Mouse (Mus musculus) gastrocnemius, adult 18-20 months (tissue): ENCODE measurements at regions not wholly inside any gene's neighbourhood (a gene's known extent, or its start where the extent isn't known, plus 50 kb on each side); places are given as distances from the start of the nearest gene placed in this dataset.
"Not testable (repeated sequence)": the region's sequence is repeated elsewhere in the genome, so short reads cannot be mapped to it uniquely, and the experiment has no call there.

Experiments used
- DNase-seq: peaks from one replicate; pipeline ENCODE4 v3.0.0; 2021; ENCODE audit warnings: low spot score

DNA sequence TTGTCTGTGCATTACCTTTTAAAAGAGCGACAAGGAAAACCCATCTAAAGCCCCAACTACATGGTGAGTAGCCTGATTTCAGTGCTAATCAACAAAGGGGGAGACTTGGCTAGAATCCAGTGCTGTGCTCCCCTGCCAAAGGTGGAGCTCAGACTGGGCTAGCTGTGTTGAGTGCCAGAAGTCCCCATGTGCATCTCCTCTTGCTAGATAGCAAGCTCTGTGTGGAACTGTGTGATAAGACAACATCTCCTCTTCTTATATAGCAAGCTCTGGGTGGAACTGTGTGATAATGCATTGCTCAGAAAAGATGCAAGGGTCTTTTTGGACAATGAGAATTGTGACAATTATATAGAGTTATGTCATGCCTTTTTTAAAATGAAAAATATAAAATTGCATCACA lies 741.4 kb downstream of the Adam6a start:
- no peak for DNase-seq

DNA sequence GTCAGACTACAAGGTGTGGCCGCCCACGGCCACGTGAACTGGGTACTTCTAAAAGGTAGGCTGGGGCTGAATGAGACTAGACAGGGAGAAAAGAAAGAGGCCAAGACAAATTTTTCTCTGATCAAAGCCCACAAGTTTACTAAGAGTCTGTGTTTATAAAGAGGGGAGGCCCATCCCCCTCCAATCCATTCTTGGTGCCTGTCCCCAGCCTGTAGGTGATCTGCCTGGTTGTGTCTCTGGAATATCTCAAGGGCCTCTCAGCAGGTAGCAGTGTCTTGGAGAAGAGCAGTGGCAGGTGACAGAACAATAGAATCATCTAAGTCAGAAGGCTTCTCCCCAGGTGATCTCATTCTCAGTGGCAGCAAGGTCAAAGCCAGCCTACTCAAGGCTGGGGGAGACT lies 743.3 kb downstream of the Adam6a start:
- no peak for DNase-seq

DNA sequence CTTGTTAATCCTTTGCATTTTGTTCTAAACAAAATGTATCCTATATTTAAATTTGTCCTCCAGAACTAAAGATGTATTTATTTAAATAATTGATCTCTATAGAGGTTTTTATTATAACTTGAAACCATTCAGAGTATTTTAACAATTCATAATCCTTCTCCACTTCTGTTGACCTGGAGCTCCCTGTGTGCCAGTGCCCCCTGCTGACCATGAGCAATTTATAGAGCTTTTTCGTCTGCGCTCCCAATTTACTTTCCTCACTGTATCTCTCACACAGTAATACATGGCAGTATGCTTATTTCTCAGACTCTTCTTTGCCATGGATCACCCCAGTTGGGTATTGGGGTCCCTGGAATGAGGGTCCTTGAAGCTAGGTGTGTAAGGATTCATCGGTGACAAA lies 747.4 kb downstream of the Adam6a start:
- no peak for DNase-seq

DNA sequence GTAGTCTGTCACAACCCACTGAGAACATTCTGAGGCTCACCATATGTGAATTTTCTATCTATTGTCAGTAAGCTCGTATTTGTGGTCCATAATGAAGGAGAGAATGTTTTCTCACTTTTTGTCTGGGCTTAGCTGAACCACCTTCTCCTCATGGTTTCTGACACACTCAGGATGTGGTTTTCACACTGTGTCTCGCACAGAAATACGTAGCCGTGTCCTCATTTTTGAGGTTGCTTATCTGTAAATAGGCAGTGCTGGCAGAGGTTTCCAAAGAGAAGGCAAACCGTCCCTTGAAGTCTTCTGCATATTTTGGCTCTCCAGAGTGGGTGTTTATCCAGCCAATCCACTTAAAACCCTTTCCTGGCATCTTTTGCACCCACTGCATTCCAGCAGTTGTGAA lies 756.1 kb downstream of the Adam6a start:
- DNase-seq: no peak

DNA sequence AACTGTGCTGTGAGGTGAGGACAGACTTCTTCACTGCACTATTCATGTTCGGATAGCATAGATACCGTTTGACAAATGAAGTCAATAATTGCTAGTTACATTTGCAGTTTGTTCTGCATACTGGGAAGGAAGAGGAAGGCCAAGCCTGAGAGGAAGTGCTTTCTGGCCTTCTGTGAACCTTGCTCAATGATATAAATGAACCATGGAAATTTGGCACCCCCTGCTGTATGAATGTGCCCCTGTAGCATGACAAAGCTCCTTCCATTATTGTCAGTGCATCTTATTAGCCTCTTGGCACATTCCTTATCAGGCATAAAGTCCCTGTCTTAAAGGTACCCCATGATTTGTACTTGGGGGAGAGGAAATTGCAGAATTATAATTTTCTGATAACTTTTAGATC lies 758.0 kb downstream of the Adam6a start:
- DNase-seq: no peak

DNA sequence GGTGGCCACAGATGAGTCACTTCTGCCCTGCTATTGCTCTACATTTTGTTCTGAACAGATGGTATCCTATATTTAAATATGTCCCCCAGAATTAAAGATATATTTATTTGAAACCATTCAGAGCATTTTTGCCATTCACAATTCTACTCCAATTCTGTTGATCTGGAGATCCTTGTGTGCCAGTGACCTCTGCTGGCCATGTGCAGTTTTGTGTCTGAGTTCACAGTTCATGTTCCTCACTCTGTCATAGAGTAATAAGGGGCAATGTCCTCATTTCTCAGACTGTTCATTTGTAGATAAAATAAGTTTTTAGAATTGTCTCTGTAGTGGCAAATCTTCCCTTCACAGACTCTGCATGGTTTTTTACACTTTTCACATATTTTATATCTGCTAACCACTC lies 788.8 kb downstream of the Adam6a start:
- DNase-seq: no peak

DNA sequence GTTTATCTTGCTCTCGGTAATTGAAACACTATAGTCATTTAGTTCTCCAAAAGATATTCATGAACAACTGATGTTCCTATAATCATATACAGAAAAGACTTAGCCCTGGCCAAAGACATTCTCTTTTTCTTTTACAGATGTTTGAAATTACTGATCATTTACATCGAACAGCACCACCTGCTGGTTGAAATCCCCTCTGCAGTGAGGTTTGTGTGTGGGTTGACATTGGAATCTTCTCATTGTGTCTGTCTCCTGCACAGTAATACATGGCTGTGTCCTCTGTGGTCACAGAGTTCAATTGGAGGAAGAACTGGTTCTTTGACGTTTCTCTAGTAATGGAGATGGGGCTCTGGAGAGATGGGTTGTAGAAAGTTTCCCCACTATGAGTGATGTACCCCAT lies 822.6 kb downstream of the Adam6a start:
- no peak for DNase-seq

DNA sequence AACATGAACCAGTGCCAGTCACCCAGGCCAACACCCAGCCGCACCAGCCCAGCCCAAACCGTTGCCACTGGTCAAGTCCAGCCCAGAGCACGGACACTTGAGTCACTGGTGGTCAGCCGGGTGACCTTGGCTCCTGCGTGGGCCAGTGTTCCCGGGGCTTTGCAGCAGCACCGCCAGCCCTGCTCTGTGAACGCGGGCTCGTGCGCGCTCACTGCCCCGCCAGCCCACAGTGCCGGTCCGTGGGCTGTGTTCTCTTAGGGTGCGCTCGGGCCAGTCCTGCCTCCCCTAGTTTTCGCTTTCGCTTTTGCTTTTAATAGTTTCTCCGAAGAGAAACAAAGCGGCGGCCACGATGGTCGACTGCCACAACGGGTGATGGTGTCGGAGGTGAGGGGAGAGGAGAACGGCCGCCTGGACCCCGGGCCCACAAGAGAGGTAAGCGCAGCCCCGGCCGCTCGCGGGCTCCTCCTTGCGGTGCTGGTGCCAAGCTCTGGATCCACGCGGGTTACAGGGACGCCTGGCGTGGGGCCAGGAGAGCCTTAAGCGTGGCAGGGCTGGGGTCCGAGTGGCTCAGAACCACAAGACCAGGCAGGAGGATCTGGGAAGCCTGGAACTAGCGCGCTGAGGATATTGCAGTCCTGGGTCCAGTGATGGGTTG lies 835.1 kb downstream of the Adam6a start:
- peak; percentile 5 for DNase-seq

DNA sequence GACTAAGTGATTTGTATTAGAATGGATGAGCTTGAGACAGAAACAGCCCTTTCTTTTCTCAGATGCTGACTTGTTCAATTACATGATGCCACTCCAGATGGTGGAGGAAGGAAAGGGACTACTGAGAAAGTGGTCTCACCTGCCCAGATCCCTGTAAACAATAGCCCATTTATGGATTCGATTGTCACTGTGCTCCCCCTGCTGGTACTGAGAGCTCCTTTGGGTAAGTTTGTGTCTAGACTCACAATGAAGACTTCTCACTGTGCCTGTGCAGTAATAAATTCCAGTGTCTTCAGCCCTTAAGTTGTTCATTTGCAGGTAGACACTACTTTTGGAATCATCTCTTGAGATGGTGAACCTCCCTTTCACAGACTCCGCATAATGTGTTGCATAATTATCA lies 847.7 kb downstream of the Adam6a start:
- no peak for DNase-seq

DNA sequence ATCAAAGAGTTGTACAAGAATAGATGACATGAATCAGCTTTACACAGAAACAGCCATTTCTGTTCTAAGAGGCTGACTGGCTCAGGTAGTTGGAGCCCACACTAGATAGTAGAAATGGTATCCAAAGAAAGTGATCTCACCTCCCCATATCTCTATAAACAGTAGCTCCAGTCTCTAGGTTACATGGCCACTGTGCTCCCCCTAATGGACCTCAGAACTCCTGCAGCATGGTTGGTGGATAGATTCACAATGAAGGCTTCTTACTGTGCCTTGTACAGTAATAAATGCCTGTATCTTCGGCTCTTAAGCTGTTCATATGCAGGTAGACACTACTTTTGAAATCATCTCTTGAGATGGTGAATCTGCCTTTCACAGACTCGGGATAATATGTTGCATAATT lies 862.5 kb downstream of the Adam6a start:
- DNase-seq: no peak

DNA sequence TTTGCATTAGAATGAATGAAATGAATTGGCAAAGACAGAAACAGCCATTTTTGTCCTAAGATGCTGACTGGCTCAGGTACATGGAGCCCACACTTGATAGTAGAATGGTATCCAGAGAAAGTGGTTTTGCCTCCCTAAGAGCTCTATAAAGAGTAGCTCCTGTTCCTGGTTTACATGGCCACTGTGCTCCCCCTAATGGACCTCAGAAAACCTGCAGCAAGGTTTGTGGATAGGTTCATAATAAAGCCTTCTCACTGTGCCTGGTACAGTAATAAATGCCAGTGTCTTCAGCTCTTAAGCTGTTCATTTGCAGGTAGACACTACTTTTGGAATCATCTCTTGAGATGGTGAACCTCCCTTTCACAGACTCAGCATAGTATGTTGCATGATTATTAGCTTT lies 890.8 kb downstream of the Adam6a start:
- DNase-seq: no peak

DNA sequence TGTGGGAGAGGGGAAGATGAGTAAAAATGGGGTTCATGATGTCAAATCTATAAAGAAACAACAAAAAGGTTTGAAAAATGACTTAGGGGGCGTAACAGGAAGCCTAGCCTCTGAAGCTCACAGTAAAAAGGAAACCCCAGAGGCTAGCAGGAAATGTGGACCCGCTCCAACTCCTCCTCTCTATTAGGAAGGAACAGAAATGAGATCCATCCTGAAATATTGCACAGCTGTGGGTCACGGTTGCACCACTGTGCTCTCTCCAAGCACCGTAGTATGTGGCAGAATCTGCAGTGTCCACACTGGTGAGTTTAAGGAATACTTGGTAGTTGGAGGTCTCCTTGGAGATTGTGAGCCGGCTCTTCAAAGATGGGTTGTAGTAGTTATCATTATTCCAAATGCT lies 918.3 kb downstream of the Adam6a start:
- no peak for DNase-seq

DNA sequence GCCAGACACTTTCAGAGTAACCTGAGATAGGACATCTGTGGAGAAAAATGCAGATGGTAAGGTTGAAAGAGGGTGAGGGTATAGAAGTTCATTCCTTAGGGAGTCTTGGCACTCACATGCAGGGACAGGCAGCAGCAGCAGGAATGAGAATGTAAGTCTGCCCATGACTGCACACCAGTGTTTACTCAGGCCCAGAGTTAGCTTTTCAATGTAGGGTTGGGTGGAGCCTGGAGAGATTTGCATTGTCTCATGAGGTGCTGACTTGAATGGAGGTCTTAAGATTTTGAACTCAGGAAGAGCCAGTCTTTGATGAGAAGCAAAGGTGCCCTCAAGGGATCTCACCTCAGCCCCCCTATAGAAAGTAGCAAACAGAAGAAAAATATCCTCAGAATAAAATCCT lies 918.9 kb downstream of the Adam6a start:
- DNase-seq: no peak

DNA sequence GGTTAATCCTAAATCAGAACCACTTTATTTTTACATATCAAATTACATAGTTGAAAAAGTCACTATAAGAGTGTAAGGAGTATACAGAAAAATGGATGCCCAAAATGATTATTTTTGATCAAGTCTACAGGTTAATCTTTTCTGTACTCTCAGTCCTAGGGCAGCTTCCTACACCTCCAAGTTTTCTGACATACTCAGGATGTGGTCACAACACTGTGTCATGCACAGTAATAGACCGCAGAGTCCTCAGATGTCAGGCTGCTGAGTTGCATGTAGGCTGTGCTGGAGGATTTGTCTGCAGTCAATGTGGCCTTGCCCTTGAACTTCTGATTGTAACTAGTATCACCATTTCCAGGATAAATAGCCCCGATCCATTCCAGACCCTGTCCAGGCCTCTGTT lies 925.1 kb downstream of the Adam6a start:
- DNase-seq: no peak

DNA sequence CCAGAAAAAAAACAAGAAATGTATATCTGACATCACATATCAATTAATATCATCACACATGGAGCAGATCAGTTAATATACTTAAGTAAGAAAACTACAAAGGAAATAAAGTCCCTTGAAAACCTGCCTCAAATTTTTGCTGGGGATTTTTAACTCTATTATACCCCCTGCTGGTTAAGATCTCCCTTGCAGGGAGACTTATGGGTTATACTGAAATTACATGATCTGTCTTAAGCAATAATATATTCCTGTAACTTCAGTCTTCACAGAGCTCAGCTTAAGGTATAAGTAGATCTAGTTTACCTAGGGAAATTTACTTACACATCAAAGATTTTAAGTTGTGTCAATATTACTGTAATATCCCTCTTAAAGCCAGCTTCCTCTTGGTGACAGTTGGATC lies 929.0 kb downstream of the Adam6a start:
- DNase-seq: not testable (repeated sequence)

DNA sequence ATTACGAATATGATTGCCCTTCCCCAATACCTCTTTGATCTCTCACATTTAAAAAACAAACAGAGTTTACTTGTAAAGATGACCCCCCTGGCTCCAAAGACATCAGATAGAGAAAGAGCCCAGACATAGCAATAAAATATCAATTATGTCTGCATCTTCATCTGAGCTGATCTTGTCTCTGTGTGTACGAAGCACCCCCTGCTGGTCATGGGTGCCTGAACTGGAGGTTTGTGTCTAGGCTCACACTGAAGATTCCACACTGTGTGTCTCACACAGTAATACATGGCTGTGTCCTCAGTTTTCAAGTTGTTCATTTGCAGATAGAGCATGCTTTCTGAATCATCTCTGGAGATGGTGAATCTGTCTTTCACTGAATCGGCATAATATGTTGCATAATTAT lies 935.0 kb downstream of the Adam6a start:
- DNase-seq: no peak

DNA sequence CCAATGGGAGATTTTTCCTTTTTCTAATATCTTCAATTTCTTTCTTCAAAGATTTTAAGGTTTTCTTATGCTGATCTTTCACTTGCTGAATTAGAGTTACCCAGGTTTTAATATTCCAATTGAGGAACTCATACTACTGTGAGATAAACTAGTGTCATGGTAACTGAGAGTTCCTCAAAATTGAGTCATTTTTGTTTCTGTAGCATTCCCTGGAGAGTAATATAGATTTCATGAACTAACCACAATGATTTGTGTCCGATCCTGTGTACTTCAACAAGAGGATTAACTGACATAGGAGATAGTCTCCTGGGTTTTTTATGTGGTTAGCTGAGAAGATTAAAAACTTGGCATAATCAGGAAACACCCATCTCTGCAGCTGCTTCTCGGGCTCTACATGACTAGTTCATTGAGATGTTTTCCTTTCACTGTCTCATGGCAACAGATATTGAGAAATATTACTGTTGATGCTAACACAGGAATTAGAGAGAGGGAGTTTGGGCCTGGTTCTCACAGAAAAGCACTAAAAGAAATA lies 949.9 kb downstream of the Adam6a start:
- not testable (repeated sequence) for DNase-seq

DNA sequence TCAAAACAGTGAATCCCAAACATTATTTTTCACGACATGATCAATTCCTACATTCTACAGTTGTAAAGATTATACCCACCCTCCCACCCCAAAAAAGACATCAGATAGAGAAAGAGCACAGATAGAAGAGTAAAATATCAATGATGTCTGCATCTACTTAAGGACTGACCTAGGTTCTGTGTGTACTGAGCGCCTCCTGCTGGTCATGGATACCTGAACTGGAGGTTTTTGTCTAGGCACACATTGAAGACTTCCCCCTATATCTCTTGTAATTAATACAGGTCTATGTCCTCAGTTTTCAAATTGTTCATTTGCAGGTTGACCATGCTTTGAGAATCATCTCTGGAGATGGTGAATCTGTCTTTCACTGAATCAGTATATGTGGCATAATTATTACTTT lies 952.0 kb downstream of the Adam6a start:
- DNase-seq: no peak

DNA sequence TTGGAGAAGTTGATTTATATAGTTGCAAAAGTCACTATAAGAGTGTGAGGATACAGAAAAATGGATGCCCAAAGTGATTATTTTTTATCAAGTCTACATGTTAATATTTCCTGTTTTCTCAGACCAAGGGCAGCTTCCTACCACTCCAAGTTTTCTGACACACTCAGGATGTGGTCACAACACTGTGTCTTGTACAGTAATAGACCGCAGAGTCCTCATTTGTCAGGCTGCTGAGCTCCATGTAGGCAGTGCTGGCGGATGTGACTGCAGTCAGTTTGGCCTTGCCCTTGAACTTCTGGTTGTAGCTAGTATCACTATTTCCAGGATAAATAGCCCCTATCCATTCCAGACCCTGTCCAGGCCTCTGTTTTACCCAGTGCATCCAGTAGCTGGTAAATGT lies 969.4 kb downstream of the Adam6a start:
- DNase-seq: no peak

DNA sequence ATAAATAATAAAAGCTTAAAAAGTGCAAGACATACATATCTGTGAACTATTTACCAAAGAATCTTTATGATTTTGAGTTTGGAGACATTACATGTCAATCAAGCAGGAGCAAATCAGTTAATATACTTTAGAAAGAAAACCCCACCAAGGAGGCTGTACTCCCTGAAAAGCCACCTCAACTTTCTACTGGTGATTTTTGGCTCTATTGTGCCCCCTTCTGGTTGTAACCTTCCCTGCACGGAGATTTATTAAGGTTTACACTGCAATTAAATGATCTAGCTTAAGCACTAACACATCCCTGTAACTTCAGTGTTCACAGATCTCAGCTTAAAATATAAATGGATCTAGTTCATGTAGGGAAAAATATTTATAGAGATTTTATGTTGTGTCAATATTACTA lies 998.4 kb downstream of the Adam6a start:
- DNase-seq: not testable (repeated sequence)

DNA sequence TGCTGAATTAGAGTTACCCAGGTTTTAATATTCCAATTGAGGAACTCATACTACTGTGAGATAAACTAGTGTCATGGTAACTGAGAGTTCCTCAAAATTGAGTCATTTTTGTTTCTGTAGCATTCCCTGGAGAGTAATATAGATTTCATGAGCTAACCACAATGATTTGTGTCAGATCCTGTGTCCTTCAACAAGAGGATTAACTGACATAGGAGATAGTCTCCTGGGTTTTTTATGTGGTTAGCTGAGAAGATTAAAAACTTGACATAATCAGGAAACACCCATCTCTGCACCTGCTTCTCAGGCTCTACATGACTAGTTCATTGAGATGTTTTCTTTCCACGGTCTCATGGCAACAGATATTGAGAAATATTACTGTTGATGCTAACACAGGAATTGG lies 1001.2 kb downstream of the Adam6a start:
- DNase-seq: not testable (repeated sequence)

DNA sequence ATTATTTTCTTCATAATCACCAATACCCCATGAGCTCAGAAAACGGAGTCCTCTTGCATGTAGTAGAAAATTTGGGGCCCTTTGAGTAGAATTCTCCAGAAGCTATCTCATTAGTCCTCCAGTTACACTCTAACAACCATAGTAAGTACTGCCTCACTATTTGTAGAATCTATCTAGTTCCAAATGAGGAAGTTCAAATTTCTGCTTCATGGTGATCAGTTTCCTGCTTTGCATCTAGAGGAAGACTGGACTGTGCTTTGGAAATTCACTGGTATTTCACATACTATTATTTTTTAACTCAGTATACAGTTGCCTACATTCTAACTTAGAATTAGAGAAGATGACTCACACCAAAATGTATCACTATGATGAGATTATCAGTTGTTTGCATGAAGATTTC lies 1018.7 kb downstream of the Adam6a start:
- DNase-seq: no peak

DNA sequence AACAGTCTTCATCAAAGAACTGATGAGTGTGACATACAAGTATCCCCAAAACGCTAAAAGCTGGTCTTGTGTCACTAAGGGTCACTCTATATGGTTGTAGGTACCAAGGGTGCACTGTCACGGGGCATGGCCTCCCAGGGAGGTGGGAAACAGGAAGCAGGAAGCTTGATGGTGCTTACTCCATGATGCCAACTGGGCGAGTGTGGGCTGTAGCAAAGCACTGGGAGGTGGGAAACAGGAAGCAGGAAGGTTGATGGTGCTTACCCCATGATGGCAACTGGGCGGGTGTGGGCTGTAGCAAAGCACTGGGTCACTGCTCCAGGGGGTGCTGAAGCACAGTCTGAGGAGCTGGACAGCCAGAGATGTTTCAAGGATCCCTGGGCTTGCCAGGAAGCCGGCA lies 1019.3 kb downstream of the Adam6a start:
- DNase-seq: no peak

DNA sequence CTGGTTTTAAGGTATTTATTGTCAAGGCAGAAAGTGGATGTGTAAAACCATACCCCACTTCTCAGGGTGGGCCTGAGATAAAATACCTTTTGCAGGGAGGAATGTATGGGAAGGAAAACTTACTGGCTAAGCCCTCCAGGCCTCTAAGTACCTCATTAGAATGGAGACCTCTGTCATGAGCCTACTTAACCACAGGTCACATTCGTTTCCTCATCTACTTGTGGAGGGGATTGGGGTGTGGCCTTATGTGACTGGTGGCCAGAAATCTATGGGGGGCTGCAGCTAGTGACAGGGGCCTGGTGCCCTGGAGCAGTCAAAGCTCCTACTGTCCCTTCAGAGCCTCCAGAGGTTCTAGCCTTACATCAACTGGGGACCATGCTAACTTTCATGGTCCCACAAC lies 1020.0 kb downstream of the Adam6a start:
- no peak for DNase-seq
